Mouse (Mus musculus) adrenal gland, postnatal 0 days (tissue): ENCODE measurements around the gene Cox17. TPM values are rescaled to one million over a fixed set of nuclear protein-coding genes. Genes with fewer than 3 reads are reported as not detected.

Experiments used
- polyA plus RNA-seq: library from polyadenylated mRNA; unstranded; fragments of >200 nt; fragmentation: Nextera tagmentation; extraction: Ambion mirVana; gene quantifications from 2 replicates; pipeline ENCODE4 v1.2.1, GENCODE M21; 2015

The Cox17 gene
- polyA plus RNA-seq, result 410 and 490 TPM in 2 replicates

DNA sequence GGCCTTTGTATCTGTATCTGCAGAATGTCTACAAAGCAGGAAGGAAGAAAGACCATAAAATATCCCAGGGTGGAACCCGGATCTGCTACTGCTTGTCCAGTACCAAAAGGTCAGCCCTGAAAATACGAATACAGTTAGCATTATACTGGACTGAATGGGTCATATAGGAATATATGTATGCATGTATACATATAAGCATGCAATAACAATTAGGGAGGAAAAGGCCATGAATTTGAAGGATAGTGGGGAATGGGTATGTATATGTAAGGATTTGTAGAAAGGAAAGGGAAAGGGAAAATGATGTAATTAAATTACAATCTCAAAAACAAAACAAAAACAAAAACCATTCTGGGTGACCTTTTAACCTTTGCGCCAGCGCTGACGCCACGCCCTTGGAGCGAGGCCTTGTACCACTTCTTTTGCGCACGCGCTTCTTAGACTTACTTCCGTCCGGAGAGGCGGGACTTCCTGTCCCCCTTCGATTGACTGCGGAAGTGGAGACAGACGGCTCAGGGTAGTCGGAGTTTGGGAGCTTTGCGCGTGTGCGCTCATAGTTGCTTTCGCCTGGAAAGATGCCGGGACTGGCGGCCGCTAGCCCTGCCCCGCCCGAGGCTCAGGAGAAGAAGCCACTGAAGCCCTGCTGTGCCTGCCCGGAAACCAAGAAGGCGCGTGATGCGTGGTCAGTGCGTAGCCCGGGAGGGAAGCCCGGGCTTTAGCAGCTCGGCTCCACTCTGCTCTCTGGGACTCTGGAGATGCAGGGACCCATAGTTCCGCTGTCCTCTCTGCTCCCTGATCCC is at the start of gene Cox17, which contains the start of gene Gm21987:
Gene Cox17, plus strand, starts transcription at position 463 of the 797 bp plus-strand sequence.
Gene Gm21987, plus strand, starts transcription at position 512 of the 797 bp plus-strand sequence.

GRCm38 (mm10) chr16:38341396-38342324 is 5.1 kb upstream of the Cox17 start, which contains the start of gene Maats1:
Gene Maats1, minus strand, starts transcription at chr16:38342143.

GRCm38 (mm10) chr16:38361933-38362332 is 15.1 kb downstream of the Cox17 start, which contains the start of gene Popdc2:
Gene Popdc2, plus strand, starts transcription at chr16:38362209.

Other genes with a start within 250 kb of the Cox17 start
- gene Nr1i2, start 52.2 kb upstream of the Cox17 start, polyA plus RNA-seq, result 0.51 and 1.3 TPM in 2 replicates
- gene Maats1, start 4.8 kb upstream of the Cox17 start, polyA plus RNA-seq, result 0.28 and 0.46 TPM in 2 replicates
- gene Gm21987, start within 50 bp of the Cox17 start, polyA plus RNA-seq, result not detected in 2 replicates
- 1.0 and 1.3 TPM in 2 replicates for gene Popdc2, start 15.2 kb downstream of the Cox17 start, polyA plus RNA-seq
- gene Pla1a, start 86.2 kb downstream of the Cox17 start, polyA plus RNA-seq, result 16.5 and 27.5 TPM in 2 replicates
- gene Adprh, start 105.7 kb downstream of the Cox17 start, polyA plus RNA-seq, result 75.0 and 90.2 TPM in 2 replicates
- 0.05 and 0.30 TPM in 2 replicates for gene Cd80, start 108.6 kb downstream of the Cox17 start, polyA plus RNA-seq
- 21.1 and 23.6 TPM in 2 replicates for gene Timmdc1, start 175.7 kb downstream of the Cox17 start, polyA plus RNA-seq
- 35.2 and 40.1 TPM in 2 replicates for gene Poglut1, start 203.3 kb downstream of the Cox17 start, polyA plus RNA-seq
- 35.1 and 57.9 TPM in 2 replicates for gene Tmem39a, start 211.7 kb downstream of the Cox17 start, polyA plus RNA-seq